Comparison of ENCODE assay signal across 7 mouse cellular contexts in the genomic region with DNA sequence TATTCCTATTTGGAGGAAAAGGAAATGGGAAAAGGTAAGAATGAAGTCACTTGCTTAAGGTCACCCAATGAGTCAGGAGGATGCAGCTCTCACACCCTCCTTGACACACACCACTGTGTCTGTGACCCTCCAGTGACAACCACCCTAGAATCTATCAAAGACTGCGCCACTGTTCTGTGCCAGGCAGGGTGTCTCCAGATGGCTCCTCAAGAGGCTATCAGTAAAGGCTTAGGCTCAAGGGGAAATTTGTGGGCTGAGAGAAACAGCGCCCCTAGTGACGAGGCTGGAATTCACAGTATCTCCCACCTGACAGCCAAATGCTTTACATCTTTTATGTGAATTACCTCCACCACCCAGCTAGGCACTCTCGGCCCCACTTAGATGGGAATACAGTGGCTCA. TPM values are rescaled to one million over a fixed set of nuclear protein-coding genes. Genes with fewer than 3 reads are reported as not detected.
A peak's percentile ranks its signal among the peaks of the same experiment; 100 is the strongest.
DNase-seq lines count a peak whose midpoint lies in the region; ATAC-seq and TF ChIP-seq lines count a peak whose summit lies in the region.

No protein-coding gene starts in this region.

- no peaks in the 10 kb centered on the region for H3K36me3 ChIP-seq in embryonic facial prominence, embryonic 12.5 days
- H3K36me3 ChIP-seq in limb, embryonic 10.5 days, result no peaks in the 10 kb centered on the region

- intact Hi-C loops in left cerebral cortex, adult 2 months (cut with DNase I), result no loop called here
- intact Hi-C loops in left cerebral cortex, postnatal 10 days (cut with DNase I), result no loop called here

- H3K4me3 ChIP-seq in left cerebral cortex, adult 2 months, result no peak overlapping the region
- H3K4me3 ChIP-seq in bone marrow macrophage, adult 2 months (ENCODE audit: insufficient read depth, low read length), result no peak overlapping the region
- no peak overlapping the region for H3K4me3 ChIP-seq in embryonic facial prominence, embryonic 12.5 days
- H3K4me3 ChIP-seq in limb, embryonic 10.5 days, result no peak overlapping the region

- H3K27me3 ChIP-seq in embryonic facial prominence, embryonic 12.5 days, result peaks cover 41% of the 10 kb centered on the region
- peaks cover 52% of the 10 kb centered on the region for H3K27me3 ChIP-seq in limb, embryonic 10.5 days (ENCODE audit: low read depth, poor library complexity, severe bottlenecking)

- H3K27ac ChIP-seq in left cerebral cortex, adult 2 months, result no peak overlapping the region
- H3K27ac ChIP-seq in bone marrow macrophage, adult 2 months (ENCODE audit: insufficient read depth, low read depth, low read length), result no peak overlapping the region
- H3K27ac ChIP-seq in embryonic facial prominence, embryonic 12.5 days, result no peak overlapping the region
- H3K27ac ChIP-seq in limb, embryonic 10.5 days, result no peak overlapping the region

- 17% methylated on average over 4 of the region's 4 CpGs for WGBS in embryonic facial prominence, embryonic 12.5 days
- WGBS in limb, embryonic 10.5 days, result 9% methylated on average over 4 of the region's 4 CpGs

- H3K4me2 ChIP-seq in embryonic facial prominence, embryonic 12.5 days (replicated peaks), result no peak overlapping the region

- peak; percentile 42 to 53 for DNase-seq in left cerebral cortex, adult 2 months (ENCODE audit: extremely low spot score in 1 of 2, low spot score in 2 of 2)
- no peak for DNase-seq in left cerebral cortex, postnatal 10 days (ENCODE audit: extremely low spot score in 1 of 2, low spot score in 2 of 2)
- DNase-seq in NIH3T3 (ENCODE audit: low read depth), result peak; percentile 62
- peak; percentile 71 for DNase-seq in limb, embryonic 10.5 days (ENCODE audit: low spot score)
- peak; percentile 84 for DNase-seq in retina, embryonic 14.5 days (ENCODE audit: low spot score)

- H3K4me1 ChIP-seq in bone marrow macrophage, adult 2 months (ENCODE audit: control insufficient read depth, insufficient read depth, low read length), result peaks cover 3% of the 10 kb centered on the region
- H3K4me1 ChIP-seq in embryonic facial prominence, embryonic 12.5 days, result no peaks in the 10 kb centered on the region
- H3K4me1 ChIP-seq in limb, embryonic 10.5 days, result peaks cover 11% of the 10 kb centered on the region

- ATAC-seq in embryonic facial prominence, embryonic 12.5 days (ENCODE audit: insufficient number of reproducible peaks, insufficient read depth, low FRiP score, low TSS enrichment), result 0 out of 2 replicates have a peak, but pooled peaks have one; percentile 47

- TF ChIP-seq CTCF in left cerebral cortex, adult 2 months (IDR thresholded peaks at IDR 0.05), result peak; percentile 81
- TF ChIP-seq CTCF in bone marrow macrophage, adult 2 months (IDR thresholded peaks at IDR 0.05; ENCODE audit: low read depth, low read length), result peak; percentile 75

- H3K9ac ChIP-seq in embryonic facial prominence, embryonic 12.5 days, result no peak overlapping the region

- no peak for TF ChIP-seq POLR2A in bone marrow macrophage, adult 2 months (IDR thresholded peaks at IDR 0.05; ENCODE audit: borderline replicate concordance, low read depth, low read length)

- H3K9me3 ChIP-seq in embryonic facial prominence, embryonic 12.5 days, result no peaks in the 10 kb centered on the region
- H3K9me3 ChIP-seq in limb, embryonic 10.5 days (replicated peaks), result no peaks in the 10 kb centered on the region

RNA-seq across cellular contexts. Expression of gene Pdyn, which starts 3.6 kb away (rescaled TPM):
- 10 to 100 TPM; 29.6 to 33.9 TPM for total RNA-seq in left cerebral cortex, adult 2 months (2021)
- 10 to 100 TPM; 25.7 to 31.9 TPM for total RNA-seq in left cerebral cortex, postnatal 10 days (2021)
- not detected in 2 replicates for polyA plus RNA-seq in bone marrow macrophage, adult 2 months (2012; ENCODE audit: insufficient read depth, insufficient read length, missing spikeins)
- polyA plus RNA-seq in embryonic facial prominence, embryonic 12.5 days (2016; fragmentation: Nextera tagmentation; extraction: Ambion mirVana), result 0.19 and 0.27 TPM in 2 replicates
- polyA plus RNA-seq in limb, embryonic 10.5 days (2016; fragmentation: Nextera tagmentation; extraction: Ambion mirVana), result not detected in 2 replicates

Comparison
In these comparisons a context has a peak if more than half of its experiments do, and no peak if none do; other contexts are left out.
1. DNase-seq: peak in left cerebral cortex, adult 2 months (2 of 2), NIH3T3 (single experiment), limb, embryonic 10.5 days (single experiment) and retina, embryonic 14.5 days (single experiment); none in left cerebral cortex, postnatal 10 days (0 of 2).